Mouse (Mus musculus): Measurements from ENCODE around the gene Specc1. TPM values are rescaled to one million over a fixed set of nuclear protein-coding genes. Genes with fewer than 3 reads are reported as not detected.

The Specc1 gene
- total RNA-seq, 1 experiment, result 19.9 TPM

GRCm38 (mm10) chr11:61942903-61943302 is 13.7 kb upstream of the Specc1 start:
- TF ChIP-seq CHD2 (IDR thresholded peaks at IDR 0.05; ENCODE audit: low read depth, low read length) (no peak), MAFK (IDR thresholded peaks at IDR 0.05; ENCODE audit: insufficient read depth, low read depth, low read length) (no peak), ZNF384 (IDR thresholded peaks at IDR 0.05; ENCODE audit: low read depth, low read length) (no peak), HCFC1 (IDR thresholded peaks at IDR 0.05; ENCODE audit: borderline replicate concordance, insufficient read depth, low read length) (no peak), ZC3H11A (IDR thresholded peaks at IDR 0.05; ENCODE audit: borderline replicate concordance, low read depth, low read length) (no peak)
- H3K4me1 ChIP-seq (ENCODE audit: control insufficient read depth in 2 of 2, insufficient read depth in 2 of 2, low read length in 2 of 2, poor library complexity in 1 of 2), result no peaks in the 10 kb centered on the region
- H3K9me3 ChIP-seq (ENCODE audit: control insufficient read depth, insufficient read depth, low read depth, low read length), result no peaks in the 10 kb centered on the region
- H3K36me3 ChIP-seq (ENCODE audit: control insufficient read depth, insufficient read depth, low read length, poor library complexity, severe bottlenecking), result no peaks in the 10 kb centered on the region
- no peak for DNase-seq (ENCODE audit: low read depth, low spot score)
- no peak overlapping the region for H3K27ac ChIP-seq (ENCODE audit: insufficient read depth, low read depth, low read length, poor library complexity, severe bottlenecking)
- H3K9ac ChIP-seq (ENCODE audit: insufficient read depth, low read depth, low read length, poor library complexity, severe bottlenecking), result no peak overlapping the region
- H3K4me3 ChIP-seq (ENCODE audit: insufficient read depth in 1 of 2, low read depth in 1 of 2, low read length in 2 of 2, poor library complexity in 1 of 2, severe bottlenecking in 1 of 2), result no peak overlapping the region
- in situ Hi-C loops (cut with MboI; ENCODE audit: low sequenced_read_pairs in 2 of 2, unreplicated experiment in 2 of 2), result no loop called here

GRCm38 (mm10) chr11:61944417-61944816 is 12.1 kb upstream of the Specc1 start:
- DNase-seq (ENCODE audit: low read depth, low spot score), result no peak
- Histone ChIP-seq H3K9ac (ENCODE audit: insufficient read depth, low read depth, low read length, poor library complexity, severe bottlenecking) (no peak overlapping the region), H3K4me1 (ENCODE audit: control insufficient read depth in 2 of 2, insufficient read depth in 2 of 2, low read length in 2 of 2, poor library complexity in 1 of 2) (no peaks in the 10 kb centered on the region), H3K9me3 (ENCODE audit: control insufficient read depth, insufficient read depth, low read depth, low read length) (no peaks in the 10 kb centered on the region), H3K27ac (ENCODE audit: insufficient read depth, low read depth, low read length, poor library complexity, severe bottlenecking) (no peak overlapping the region), H3K36me3 (ENCODE audit: control insufficient read depth, insufficient read depth, low read length, poor library complexity, severe bottlenecking) (no peaks in the 10 kb centered on the region), H3K4me3 (ENCODE audit: insufficient read depth in 1 of 2, low read depth in 1 of 2, low read length in 2 of 2, poor library complexity in 1 of 2, severe bottlenecking in 1 of 2) (no peak overlapping the region)
- TF ChIP-seq ZC3H11A (IDR thresholded peaks at IDR 0.05; ENCODE audit: borderline replicate concordance, low read depth, low read length) (no peak), HCFC1 (IDR thresholded peaks at IDR 0.05; ENCODE audit: borderline replicate concordance, insufficient read depth, low read length) (no peak), MAFK (IDR thresholded peaks at IDR 0.05; ENCODE audit: insufficient read depth, low read depth, low read length) (no peak), ZNF384 (IDR thresholded peaks at IDR 0.05; ENCODE audit: low read depth, low read length) (no peak), CHD2 (IDR thresholded peaks at IDR 0.05; ENCODE audit: low read depth, low read length) (no peak)
- in situ Hi-C loops (cut with MboI; ENCODE audit: low sequenced_read_pairs in 2 of 2, unreplicated experiment in 2 of 2), result no loop called here

- Histone ChIP-seq H3K27ac (ENCODE audit: insufficient read depth, low read depth, low read length, poor library complexity, severe bottlenecking) (no peak overlapping the region), H3K9ac (ENCODE audit: insufficient read depth, low read depth, low read length, poor library complexity, severe bottlenecking) (no peak overlapping the region), H3K36me3 (ENCODE audit: control insufficient read depth, insufficient read depth, low read length, poor library complexity, severe bottlenecking) (no peaks in the 10 kb centered on the region), H3K9me3 (ENCODE audit: control insufficient read depth, insufficient read depth, low read depth, low read length) (no peaks in the 10 kb centered on the region), H3K4me1 (ENCODE audit: control insufficient read depth in 2 of 2, insufficient read depth in 2 of 2, low read length in 2 of 2, poor library complexity in 1 of 2) (no peaks in the 10 kb centered on the region), H3K4me3 (ENCODE audit: insufficient read depth in 1 of 2, low read depth in 1 of 2, low read length in 2 of 2, poor library complexity in 1 of 2, severe bottlenecking in 1 of 2) (no peak overlapping the region)
- TF ChIP-seq CHD2 (IDR thresholded peaks at IDR 0.05; ENCODE audit: low read depth, low read length) (no peak), ZC3H11A (IDR thresholded peaks at IDR 0.05; ENCODE audit: borderline replicate concordance, low read depth, low read length) (no peak), HCFC1 (IDR thresholded peaks at IDR 0.05; ENCODE audit: borderline replicate concordance, insufficient read depth, low read length) (no peak), ZNF384 (IDR thresholded peaks at IDR 0.05; ENCODE audit: low read depth, low read length) (no peak), MAFK (IDR thresholded peaks at IDR 0.05; ENCODE audit: insufficient read depth, low read depth, low read length) (no peak)
- in situ Hi-C loops (cut with MboI; ENCODE audit: low sequenced_read_pairs in 2 of 2, unreplicated experiment in 2 of 2), result no loop called here
- no peak for DNase-seq (ENCODE audit: low read depth, low spot score)
Observed at GRCm38 (mm10) chr11:61946608-61947007, 10.0 kb upstream of the Specc1 start.

GRCm38 (mm10) chr11:61949315-61949714 is 7.2 kb upstream of the Specc1 start:
- Histone ChIP-seq H3K4me3 (ENCODE audit: insufficient read depth in 1 of 2, low read depth in 1 of 2, low read length in 2 of 2, poor library complexity in 1 of 2, severe bottlenecking in 1 of 2) (no peak overlapping the region), H3K9me3 (ENCODE audit: control insufficient read depth, insufficient read depth, low read depth, low read length) (no peaks in the 10 kb centered on the region), H3K9ac (ENCODE audit: insufficient read depth, low read depth, low read length, poor library complexity, severe bottlenecking) (no peak overlapping the region), H3K36me3 (ENCODE audit: control insufficient read depth, insufficient read depth, low read length, poor library complexity, severe bottlenecking) (no peaks in the 10 kb centered on the region), H3K4me1 (ENCODE audit: control insufficient read depth in 2 of 2, insufficient read depth in 2 of 2, low read length in 2 of 2, poor library complexity in 1 of 2) (no peaks in the 10 kb centered on the region), H3K27ac (ENCODE audit: insufficient read depth, low read depth, low read length, poor library complexity, severe bottlenecking) (no peak overlapping the region)
- TF ChIP-seq HCFC1 (IDR thresholded peaks at IDR 0.05; ENCODE audit: borderline replicate concordance, insufficient read depth, low read length), result no peak
- TF ChIP-seq ZC3H11A (IDR thresholded peaks at IDR 0.05; ENCODE audit: borderline replicate concordance, low read depth, low read length), result peak; percentile 18; the same call in 1 of the 2 replicates
- in situ Hi-C loops (cut with MboI; ENCODE audit: low sequenced_read_pairs in 2 of 2, unreplicated experiment in 2 of 2), result no loop called here
- peak; percentile 62 for DNase-seq (ENCODE audit: low read depth, low spot score)

DNA sequence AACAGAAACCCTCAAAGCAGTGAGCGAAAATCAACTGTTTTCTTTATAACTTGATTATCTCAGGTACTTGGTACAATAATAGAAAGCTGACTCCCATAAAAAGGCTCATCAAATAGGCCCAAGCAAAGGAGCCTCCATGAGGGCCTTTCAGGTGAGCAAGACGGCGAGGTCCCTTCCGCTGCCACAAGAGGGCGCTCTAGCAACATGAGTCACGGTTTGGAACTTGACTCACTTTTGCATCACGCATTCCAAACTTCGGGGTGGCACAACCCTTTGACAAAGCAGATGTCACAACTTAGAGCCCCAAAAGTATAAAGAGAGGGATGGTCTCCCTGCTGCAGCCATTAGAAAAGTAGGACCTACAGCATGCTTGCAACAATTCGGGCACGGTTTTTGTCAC is 5.9 kb upstream of the Specc1 start:
- TF ChIP-seq MAFK (IDR thresholded peaks at IDR 0.05; ENCODE audit: insufficient read depth, low read depth, low read length) (peak; percentile 39; the same call in 1 of the 2 replicates), CHD2 (IDR thresholded peaks at IDR 0.05; ENCODE audit: low read depth, low read length) (no peak), ZNF384 (IDR thresholded peaks at IDR 0.05; ENCODE audit: low read depth, low read length) (no peak), ZC3H11A (IDR thresholded peaks at IDR 0.05; ENCODE audit: borderline replicate concordance, low read depth, low read length) (0 out of 2 replicates have a peak, but pooled peaks have one; percentile 15), HCFC1 (IDR thresholded peaks at IDR 0.05; ENCODE audit: borderline replicate concordance, insufficient read depth, low read length) (no peak)
- in situ Hi-C loops (cut with MboI; ENCODE audit: low sequenced_read_pairs in 2 of 2, unreplicated experiment in 2 of 2), result loop anchor here in 1 of 2 experiments (10.0 kb wide), 1 partner anchor 324 kb away; no protein-coding TSS in a partner anchor

More for the DNA sequence above, 5.9 kb upstream of the Specc1 start:
- Histone ChIP-seq H3K27ac (ENCODE audit: insufficient read depth, low read depth, low read length, poor library complexity, severe bottlenecking) (no peak overlapping the region), H3K4me3 (ENCODE audit: insufficient read depth in 1 of 2, low read depth in 1 of 2, low read length in 2 of 2, poor library complexity in 1 of 2, severe bottlenecking in 1 of 2) (0 out of 4 replicates have a peak overlapping the region, but pooled peaks of 1 of the 2 experiments have one; percentile 11), H3K4me1 (ENCODE audit: control insufficient read depth in 2 of 2, insufficient read depth in 2 of 2, low read length in 2 of 2, poor library complexity in 1 of 2) (no peaks in the 10 kb centered on the region), H3K36me3 (ENCODE audit: control insufficient read depth, insufficient read depth, low read length, poor library complexity, severe bottlenecking) (no peaks in the 10 kb centered on the region), H3K9me3 (ENCODE audit: control insufficient read depth, insufficient read depth, low read depth, low read length) (no peaks in the 10 kb centered on the region), H3K9ac (ENCODE audit: insufficient read depth, low read depth, low read length, poor library complexity, severe bottlenecking) (no peak overlapping the region)
- DNase-seq (ENCODE audit: low read depth, low spot score), result peak; percentile 79
